Mouse (Mus musculus) lung, postnatal 10 days (tissue): ENCODE data around the gene Hyal3.

Experiments
- DNase-seq: peaks from one replicate; pipeline ENCODE4 v3.0.0; 2021

Hyal3 gene

GRCm38 (mm10) chr9:107624539-107624938, 43.9 kb downstream of the Hyal3 start:
- DNase-seq: peak; percentile 68

GRCm38 (mm10) chr9:107624951-107625350, 44.3 kb downstream of the Hyal3 start:
- no peak for DNase-seq

GRCm38 (mm10) chr9:107625351-107626128, 44.9 kb downstream of the Hyal3 start:
- no peak for DNase-seq

GRCm38 (mm10) chr9:107626158-107626843, 45.7 kb downstream of the Hyal3 start:
- DNase-seq: peak; percentile 44

GRCm38 (mm10) chr9:107626844-107627277, 46.2 kb downstream of the Hyal3 start:
- peak; percentile 96 for DNase-seq

- no peak for DNase-seq
These were observed 47.0 kb downstream of the Hyal3 start for GRCm38 (mm10) chr9:107627387-107628255.

- DNase-seq: peak; percentile 83
These were observed 48.2 kb downstream of the Hyal3 start for GRCm38 (mm10) chr9:107628721-107629410.

- DNase-seq: no peak
These were observed 48.8 kb downstream of the Hyal3 start for GRCm38 (mm10) chr9:107629411-107629730.

- peak; percentile 52 for DNase-seq
These were observed 49.3 kb downstream of the Hyal3 start for GRCm38 (mm10) chr9:107629901-107630425.

- peak; percentile 44 for DNase-seq
These were observed 50.0 kb downstream of the Hyal3 start for GRCm38 (mm10) chr9:107630576-107630975.

GRCm38 (mm10) chr9:107631311-107631826, 50.8 kb downstream of the Hyal3 start:
- DNase-seq: no peak

GRCm38 (mm10) chr9:107631861-107632260, 51.2 kb downstream of the Hyal3 start:
- DNase-seq: no peak

- DNase-seq: peak; percentile 84
These were observed 51.9 kb downstream of the Hyal3 start for GRCm38 (mm10) chr9:107632478-107632877.

GRCm38 (mm10) chr9:107633091-107633660, 52.6 kb downstream of the Hyal3 start:
- peak; percentile 93 for DNase-seq

GRCm38 (mm10) chr9:107633661-107634405, 53.2 kb downstream of the Hyal3 start:
- DNase-seq: peak; percentile 63

GRCm38 (mm10) chr9:107634406-107635278, 54.0 kb downstream of the Hyal3 start:
- DNase-seq: no peak

GRCm38 (mm10) chr9:107635279-107636028, 54.8 kb downstream of the Hyal3 start, which contains the start of gene Gnai2:
Gnai2 (minus strand) TSS chr9:107635367.
- peak; percentile 99 for DNase-seq
